Mouse (Mus musculus): ENCODE results near the gene Sirpa. TPM values are rescaled to one million over a fixed set of nuclear protein-coding genes. Genes with fewer than 3 reads are reported as not detected.

Gene Sirpa
- total RNA-seq, 1 experiment from 2014 or later: 31.6 TPM

DNA sequence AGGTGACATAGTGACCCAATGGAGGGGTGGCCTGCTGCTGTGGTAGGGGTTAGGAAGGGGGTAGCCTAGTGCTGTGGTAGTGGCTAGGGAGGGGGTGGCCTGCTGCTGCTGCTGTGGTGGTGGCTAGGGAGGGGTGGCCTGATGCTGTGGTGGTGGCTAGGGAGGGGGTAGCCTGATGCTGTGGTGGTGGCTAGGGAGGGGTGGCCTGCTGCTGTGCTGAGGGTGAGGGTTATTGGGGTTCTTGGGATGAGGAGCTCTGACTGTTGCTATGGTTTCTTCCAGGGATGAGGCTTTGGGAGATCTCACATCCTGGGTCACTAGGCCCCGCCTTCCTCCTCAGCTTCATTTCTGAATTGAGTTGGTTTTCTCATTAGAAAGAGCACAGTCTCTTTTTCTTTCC is 10.9 kb downstream of the Sirpa start:
- ATAC-seq (replicated peaks; ENCODE audit: low read depth, poor library complexity, severe bottlenecking): peak; percentile 62

DNA sequence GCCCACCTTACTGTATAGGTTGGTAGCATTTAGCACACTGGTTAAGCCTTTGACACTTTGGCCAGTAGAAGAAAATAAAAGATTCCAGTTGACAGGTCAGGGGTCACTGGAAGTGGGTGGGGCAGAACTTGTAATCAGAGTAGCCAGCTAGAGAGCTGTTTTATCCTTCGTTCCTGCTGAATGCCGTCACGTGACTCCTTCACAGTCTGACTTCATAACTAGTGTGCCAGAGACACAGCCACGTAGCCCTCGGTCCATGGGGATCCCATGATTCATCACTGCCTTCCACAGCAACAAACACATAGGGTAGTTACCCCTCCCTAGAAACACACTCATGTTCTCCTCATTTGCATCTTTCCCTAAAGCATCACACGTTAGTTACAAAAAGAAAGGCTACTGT is 11.4 kb downstream of the Sirpa start:
- ATAC-seq (replicated peaks; ENCODE audit: low read depth, poor library complexity, severe bottlenecking): no peak

DNA sequence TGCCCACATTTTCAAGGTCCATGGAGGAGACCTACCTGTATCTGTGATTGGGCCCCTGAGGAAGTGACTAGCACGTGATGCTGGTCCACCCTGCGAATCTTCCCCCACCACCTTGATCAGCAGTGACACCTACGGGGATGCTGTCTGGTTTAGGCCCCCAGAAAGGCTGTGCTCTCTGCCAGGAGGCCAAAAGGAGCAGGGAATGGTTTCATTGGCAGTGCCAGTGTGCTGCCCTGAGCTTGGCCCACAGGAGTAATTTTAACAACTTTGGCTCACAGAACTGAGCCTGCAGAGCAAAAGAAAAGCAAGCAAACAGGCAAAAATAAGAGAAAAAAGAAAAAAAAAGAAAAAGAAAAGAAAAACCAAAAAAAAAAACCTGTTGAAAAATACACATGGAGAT is 13.2 kb downstream of the Sirpa start:
- no peak for ATAC-seq (replicated peaks; ENCODE audit: low read depth, poor library complexity, severe bottlenecking)

DNA sequence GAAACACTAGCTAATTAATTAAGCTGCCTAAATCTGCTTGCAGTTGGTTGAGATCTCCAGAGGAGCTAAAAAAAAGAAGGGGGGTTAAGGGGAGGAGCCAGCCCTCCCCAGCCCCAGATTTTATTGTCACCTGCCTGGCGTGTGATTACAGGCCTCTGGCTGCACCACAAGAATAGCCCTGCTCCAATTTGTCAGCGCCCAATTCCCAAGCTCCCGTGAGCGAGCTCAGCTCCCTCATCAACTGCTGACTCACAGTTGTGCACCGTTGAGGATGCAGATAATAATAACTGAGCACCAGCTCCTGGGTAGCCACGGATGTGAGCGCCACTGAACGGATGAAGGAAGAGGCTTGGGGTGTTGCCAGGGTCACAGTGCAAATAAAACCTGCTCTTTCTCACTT is 13.6 kb downstream of the Sirpa start:
- peak; percentile 64 for ATAC-seq (replicated peaks; ENCODE audit: low read depth, poor library complexity, severe bottlenecking)

DNA sequence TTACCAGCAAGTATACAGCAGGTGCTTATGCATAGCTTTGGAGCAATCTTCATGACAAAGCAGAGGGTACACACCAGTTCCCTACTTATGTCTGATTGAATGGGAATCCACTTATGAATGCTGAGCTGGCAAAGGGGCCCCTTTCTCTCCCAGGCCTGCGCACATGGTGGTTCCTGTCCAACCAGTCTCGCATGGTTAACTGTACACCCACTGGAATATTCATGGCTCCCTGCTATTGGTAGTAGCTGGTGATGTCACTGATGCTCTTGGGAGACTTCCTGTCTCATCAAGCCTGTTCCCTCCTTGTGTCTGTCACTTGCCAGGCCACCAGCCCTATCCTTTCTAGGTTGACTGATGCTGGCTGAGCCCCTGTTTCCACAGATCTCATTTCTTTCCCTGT is 14.3 kb downstream of the Sirpa start:
- ATAC-seq (replicated peaks; ENCODE audit: low read depth, poor library complexity, severe bottlenecking): no peak

DNA sequence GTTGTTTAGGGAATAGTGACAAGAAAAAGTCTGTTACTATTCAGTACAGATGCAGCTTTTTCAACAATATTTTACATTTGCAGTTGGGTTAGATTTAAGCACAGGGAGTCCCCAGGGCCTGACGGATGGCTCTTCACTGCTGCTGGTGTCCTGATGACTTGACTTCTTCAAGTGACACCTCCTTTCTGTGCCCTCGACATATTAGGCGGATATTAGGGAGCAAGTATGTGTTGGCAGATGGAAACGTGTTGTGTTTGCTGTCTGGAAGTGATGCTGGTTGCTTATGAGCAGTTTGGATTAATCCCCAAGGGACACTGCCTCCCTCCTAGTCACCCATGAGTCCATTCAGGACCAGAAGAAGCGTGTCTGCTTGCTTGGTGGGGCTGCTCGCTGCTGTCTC is 21.3 kb downstream of the Sirpa start:
- ATAC-seq (replicated peaks; ENCODE audit: low read depth, poor library complexity, severe bottlenecking): no peak

DNA sequence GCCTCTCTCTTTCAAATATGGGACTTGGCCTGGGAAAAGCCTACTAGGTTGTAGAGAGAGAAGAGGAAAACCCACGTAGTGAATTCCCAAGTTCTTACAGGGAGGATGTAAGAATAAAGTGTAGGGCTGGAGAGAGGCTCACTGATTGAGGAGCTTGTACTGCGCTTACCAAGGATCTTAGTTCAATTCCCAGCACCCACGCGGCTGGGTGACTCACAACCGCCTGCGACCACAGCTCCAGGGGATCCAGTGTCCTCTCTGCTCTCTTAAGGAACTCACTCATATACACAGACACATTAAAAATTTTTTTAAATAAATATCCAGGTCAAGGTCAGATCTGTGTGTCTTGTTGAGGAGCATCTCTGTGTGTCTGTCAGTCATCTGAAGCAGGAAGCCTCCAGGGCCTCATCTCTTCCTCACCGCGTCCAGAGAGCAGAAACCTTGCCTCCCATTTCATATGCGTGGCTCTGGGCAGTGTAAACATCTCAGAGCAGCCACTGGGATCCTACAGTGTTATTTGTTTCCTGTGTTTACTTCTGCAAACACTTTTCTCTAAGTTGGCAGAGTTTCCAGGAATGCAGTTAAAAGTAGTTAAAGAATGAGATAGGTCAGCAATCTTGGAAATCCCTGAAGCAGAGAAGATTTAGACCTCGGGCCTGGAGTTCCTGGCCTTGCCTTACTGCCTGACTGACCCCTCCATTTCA is 22.0 kb downstream of the Sirpa start:
- ATAC-seq (replicated peaks; ENCODE audit: low read depth, poor library complexity, severe bottlenecking): no peak

DNA sequence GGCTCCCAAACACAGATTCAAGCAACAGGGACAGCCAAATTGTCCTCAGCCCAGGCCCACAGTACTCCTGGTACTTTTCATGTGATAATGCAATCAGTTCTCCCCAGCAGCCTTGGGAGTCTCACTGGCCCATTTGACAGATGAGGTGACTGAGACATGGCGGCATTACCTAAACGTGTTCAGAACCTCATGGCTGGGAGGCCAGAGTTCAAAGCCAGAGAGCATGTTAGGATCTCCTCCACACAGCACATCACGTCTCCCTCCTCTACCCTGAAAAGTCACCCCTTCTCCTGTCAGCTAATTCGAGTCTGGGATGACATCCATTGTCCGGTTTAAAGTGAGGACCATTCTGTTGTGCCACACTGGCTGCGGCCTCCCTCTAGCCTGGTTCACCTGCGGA is 27.5 kb downstream of the Sirpa start:
- no peak for ATAC-seq (replicated peaks; ENCODE audit: low read depth, poor library complexity, severe bottlenecking)

DNA sequence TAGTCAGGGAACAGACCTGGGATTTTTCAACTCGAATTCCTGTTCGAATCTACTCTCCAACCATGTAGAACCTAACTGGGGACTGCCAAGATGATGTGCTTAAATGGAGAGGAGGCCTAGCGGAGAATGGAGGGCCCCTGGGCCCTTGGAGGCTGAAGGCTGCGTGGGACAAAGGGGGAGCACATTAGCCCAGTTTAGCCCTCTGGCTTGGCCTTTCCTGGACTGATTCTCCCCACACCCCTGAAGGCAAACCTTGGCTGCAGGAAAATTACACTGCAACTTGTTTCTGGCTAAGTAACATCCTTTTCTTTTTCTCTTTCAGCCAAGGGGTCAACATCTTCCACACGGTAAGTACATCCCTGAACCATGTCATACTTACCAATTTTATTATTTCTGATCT is 28.2 kb downstream of the Sirpa start:
- no peak for ATAC-seq (replicated peaks; ENCODE audit: low read depth, poor library complexity, severe bottlenecking)

DNA sequence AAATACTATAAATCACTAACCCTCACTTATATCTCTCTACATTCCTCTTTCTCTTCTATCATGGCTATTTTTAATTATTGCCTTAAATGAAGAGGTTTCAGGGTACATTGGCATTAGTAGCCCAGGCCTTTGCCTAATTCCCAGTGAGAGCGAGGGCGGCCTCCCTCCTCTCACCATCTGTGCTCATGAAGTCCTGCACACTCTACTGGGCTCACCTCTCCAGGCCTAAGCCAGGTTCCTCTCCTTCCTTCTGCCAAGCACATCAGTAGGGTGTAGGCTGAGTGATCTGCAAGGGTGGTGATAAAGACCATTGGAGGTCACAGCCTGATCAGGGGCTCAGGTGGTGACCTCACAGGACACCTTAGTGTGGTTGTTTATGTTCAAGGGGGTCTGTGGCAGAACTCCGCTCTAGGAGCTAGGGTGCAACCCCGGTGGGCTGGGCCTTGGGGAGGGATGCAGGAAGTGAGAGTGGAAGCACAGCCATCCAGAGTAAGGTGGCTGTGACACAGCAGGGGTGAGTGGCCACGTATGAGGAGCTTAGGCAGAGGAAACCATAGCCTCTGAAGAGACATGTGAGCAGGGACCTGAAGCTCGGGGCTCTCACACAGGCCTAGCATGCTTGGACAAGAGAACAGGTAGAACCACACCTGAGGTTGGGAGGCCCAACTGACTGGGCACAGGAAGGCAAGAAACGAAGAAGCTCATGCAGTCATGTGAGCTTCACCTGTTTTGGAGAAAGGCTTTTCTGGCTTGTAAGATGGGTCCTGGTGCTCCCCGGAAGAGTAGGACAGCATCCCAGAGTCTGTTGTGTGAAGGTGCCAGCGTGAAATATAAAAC is 29.2 kb downstream of the Sirpa start:
- ATAC-seq (replicated peaks; ENCODE audit: low read depth, poor library complexity, severe bottlenecking): no peak

DNA sequence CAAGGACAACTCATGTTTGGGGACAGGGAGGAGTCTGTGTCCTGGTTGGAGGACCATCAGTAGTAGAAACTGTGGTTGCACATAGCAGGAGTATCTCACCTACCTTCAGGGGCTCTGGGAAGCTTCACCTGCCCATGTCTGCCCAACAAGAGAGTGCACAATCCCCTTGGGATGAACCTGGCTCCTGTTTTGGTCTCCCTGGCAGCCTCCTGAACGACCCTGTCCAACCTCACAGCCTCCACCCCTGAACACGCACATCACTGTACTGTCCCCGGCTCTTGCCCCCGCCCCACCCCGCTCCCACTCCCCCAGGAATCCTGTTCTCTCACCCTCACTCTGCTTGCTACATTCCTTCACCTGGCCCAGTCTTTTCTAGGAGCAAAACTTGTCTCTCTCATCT is 30.3 kb downstream of the Sirpa start:
- no peak for ATAC-seq (replicated peaks; ENCODE audit: low read depth, poor library complexity, severe bottlenecking)

DNA sequence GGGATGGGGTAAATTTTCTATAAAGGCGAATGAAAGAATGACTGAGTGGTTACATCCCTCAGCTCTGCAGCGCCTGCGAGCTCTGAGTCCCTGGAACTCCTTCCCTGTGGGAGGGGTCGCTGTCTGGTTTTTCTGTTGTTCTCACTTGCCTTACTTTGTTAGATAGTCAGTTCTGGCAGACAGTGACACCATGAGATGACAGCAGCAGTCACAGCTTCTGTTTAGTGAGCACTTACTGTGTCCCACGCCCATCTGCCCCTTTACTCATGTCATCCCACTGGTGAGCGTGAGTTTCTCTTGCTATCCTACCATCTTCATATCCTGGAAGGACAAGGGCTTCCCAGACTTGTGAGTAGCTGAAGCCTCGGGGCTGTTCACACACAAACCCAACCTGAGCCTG is 31.1 kb downstream of the Sirpa start:
- ATAC-seq (replicated peaks; ENCODE audit: low read depth, poor library complexity, severe bottlenecking): no peak

DNA sequence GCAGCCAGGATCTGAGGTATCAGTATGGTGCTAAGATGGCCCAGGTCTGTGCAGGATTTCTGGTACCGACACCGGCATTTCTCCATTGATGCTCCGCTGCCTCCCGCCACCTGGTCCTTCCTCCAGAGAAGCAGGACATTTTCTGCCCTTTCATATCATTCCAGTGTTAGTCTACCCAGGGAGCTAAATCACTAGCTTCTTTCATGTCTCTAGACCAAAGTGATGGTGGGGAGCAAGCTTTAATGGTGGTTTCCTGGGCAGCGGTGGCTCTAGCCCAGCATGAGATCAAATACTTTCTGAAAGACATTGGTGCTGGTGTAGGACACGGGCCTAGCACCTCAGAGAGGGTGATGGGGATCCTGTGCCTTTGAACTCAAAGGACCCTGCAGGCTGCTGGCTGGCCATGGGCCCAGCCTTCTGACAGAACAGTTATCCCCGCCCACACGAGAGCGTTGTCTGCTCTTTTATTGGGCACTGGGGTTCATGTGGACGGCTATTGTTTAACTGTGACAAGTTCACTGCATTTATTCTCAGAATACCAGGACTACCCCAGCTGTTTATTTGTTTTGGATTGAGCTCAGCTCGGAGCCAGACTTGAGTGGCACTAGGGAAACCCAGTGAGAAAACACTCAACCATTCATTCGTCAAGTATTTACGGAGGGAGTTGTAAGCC is 31.7 kb downstream of the Sirpa start:
- no peak for ATAC-seq (replicated peaks; ENCODE audit: low read depth, poor library complexity, severe bottlenecking)

DNA sequence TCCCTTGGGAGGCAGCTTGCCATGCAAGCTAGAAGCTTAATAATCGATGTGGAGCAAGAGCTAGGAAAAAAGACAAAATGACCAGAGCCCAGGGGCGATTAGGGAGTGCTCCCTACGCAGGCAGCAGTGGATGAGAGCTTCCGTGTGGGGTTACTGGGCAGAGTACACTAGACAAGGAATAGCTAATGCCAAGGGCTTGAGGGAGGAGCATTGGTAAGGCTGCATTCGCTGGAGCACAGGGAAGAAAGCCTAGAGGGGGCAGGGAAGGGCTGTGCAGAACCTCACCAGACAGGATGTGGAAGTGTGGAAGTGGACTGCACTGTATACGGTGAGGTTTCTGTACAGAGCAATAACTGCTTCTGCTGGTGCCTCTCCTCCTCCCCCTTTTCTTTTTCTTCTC is 32.3 kb downstream of the Sirpa start:
- ATAC-seq (replicated peaks; ENCODE audit: low read depth, poor library complexity, severe bottlenecking): no peak

DNA sequence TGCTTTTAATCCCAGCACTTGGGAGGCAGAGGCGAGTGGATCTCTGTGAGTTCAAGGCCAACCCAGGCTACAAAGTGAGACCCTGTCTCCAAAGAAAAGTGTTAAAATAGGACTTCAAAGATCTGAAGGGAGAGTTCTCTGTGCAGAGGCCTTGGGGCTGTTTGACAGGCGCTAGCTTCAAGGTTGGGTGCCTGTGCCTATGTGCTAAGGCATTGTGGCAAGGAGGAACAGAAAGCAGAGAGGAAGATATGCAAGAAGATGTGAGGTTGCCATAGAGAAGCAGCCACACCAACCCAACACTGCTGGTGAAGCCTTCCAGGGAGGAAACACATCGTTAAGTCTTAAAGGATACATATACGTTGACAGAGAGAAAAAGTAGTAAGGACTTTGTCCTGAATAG is 33.2 kb downstream of the Sirpa start:
- ATAC-seq (replicated peaks; ENCODE audit: low read depth, poor library complexity, severe bottlenecking): 0 out of 2 replicates have a peak, but pooled peaks have one; percentile 36

DNA sequence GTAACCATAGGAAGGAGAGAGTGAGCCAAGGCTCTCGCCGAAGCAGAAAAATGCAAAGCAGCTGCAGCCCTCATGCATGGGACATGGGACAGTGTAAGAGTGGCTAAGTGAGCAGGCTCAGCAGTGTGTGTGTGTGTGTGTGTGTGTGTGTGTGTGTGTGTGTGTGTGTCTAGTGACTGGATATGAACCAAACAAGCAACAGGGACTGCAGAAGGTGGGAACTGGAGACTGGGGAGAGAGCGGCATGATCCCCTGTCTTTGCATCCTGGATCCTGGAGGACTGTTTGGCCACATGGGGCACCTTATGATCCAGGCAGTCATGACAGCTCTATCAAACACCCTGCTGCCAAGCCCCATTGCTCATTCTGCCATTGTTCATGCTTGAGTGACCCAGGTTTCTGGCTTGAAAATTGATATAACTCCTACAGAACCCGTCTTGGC is 34.0 kb downstream of the Sirpa start:
- no peak for ATAC-seq (replicated peaks; ENCODE audit: low read depth, poor library complexity, severe bottlenecking)

DNA sequence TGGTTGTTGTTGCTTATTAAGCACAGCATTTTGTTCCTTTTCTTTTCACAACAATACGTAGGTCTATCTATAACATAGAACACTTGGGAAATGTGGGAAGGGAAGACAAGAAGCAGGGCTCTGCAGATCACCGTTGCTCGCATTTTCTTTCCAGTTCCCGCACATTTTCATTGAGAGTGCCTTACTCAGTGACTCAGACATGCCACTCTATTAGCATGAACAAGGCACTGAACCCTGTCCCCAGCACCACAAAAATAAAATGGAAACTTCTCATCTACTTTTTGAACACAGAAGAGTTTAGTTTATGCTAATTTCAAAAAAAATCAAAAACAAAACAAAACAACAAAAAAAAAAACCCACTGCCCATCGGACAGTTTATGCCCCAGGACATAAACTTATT is 34.5 kb downstream of the Sirpa start:
- ATAC-seq (replicated peaks; ENCODE audit: low read depth, poor library complexity, severe bottlenecking): no peak

DNA sequence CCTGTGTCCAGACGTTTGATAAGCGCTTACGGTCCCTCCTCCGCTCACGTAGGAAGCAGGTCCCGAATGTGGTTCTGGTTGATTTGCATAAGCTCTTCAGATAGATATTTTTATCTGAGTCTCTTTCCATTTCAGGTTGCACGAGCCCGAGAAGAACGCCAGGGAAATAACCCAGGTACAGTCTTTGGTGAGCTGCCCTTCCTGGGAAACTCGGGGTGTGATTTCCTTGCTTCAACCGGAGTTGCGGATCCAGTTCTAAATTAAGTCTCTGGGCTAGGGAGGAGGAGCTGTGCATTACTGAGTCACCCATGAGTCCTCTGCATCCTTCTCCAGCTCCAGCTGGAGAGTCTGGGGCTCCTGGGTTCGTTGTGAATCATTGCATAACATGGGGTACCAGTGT is 35.2 kb downstream of the Sirpa start:
- ATAC-seq (replicated peaks; ENCODE audit: low read depth, poor library complexity, severe bottlenecking): no peak

DNA sequence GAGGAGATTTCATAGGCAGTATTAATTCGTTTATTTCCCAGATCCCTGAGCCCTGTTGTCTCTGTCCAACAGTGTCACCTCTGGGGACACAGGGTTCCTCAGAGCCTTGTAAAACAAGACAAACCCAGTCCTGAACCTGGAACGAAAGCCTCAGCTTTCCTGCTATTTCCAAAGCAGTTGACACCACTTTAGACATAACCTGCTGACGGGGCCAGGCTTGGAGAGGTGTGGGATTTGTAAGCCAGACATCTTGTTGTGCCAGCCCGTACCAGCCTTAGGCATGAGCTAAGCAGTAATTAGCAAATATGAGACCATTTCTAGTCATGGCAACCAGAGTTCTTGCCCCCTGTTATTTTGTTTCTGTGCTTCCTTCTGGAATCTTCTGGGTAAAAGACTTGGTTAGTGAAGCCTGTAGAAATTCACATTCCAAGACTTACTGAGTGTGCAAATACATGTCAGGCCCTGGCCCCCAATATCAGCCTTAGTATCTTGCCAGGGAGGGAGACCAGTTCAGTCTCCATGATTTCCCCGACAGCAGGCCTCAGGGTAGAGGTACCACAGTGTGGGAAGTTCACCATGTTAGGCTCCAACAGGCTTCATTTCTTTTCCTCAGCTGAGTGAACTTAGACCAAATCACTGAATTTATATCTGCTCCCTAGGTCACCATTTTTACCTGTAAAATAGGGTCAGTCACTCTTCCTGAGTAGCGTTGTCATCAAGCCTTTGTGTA is 36.0 kb downstream of the Sirpa start:
- no peak for ATAC-seq (replicated peaks; ENCODE audit: low read depth, poor library complexity, severe bottlenecking)

DNA sequence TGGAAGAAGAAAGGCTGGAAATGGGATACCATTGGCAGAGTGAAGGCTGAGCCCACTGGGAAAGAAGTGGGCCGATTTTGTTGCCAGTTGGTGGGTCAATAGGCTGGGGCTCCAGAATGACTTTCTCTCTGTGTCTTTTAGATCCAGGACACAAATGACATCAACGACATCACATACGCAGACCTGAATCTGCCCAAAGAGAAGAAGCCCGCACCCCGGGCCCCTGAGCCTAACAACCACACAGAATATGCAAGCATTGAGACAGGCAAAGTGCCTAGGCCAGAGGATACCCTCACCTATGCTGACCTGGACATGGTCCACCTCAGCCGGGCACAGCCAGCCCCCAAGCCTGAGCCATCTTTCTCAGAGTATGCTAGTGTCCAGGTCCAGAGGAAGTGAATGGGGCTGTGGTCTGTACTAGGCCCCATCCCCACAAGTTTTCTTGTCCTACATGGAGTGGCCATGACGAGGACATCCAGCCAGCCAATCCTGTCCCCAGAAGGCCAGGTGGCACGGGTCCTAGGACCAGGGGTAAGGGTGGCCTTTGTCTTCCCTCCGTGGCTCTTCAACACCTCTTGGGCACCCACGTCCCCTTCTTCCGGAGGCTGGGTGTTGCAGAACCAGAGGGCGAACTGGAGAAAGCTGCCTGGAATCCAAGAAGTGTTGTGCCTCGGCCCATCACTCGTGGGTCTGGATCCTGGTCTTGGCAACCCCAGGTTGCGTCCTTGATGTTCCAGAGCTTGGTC is 37.3 kb downstream of the Sirpa start:
- no peak for ATAC-seq (replicated peaks; ENCODE audit: low read depth, poor library complexity, severe bottlenecking)

All from common myeloid progenitor, adult 5-6 weeks (primary cell).